Mouse (Mus musculus) G1E-ER4 (cell line): Measurements from ENCODE around the gene Bfsp1. TPM values are rescaled to one million over a fixed set of nuclear protein-coding genes. Genes with fewer than 3 reads are reported as not detected.

ENCODE experiments used
- GATA1 ChIP-seq: IDR thresholded peaks from one replicate; pipeline ENCODE4 v1.8.0; 2012; ENCODE audit warnings: low read length, inconsistent platforms
- polyA plus RNA-seq: library from polyadenylated mRNA; stranded (reverse); fragments of >175 nt; gene quantifications from 2 replicates; pipeline ENCODE4 v1.2.3, GENCODE M21; 2012

Bfsp1 gene
- polyA plus RNA-seq, 1 experiment = not detected

GRCm38 (mm10) chr2:143876026-143876425 is 13.1 kb upstream of the Bfsp1 start:
- TF ChIP-seq GATA1 = no peak

- no peak for TF ChIP-seq GATA1
Observed at GRCm38 (mm10) chr2:143870936-143871688, 8.1 kb upstream of the Bfsp1 start.

- no peak for TF ChIP-seq GATA1
Observed at GRCm38 (mm10) chr2:143867326-143867725, 4.4 kb upstream of the Bfsp1 start.

- no peak for TF ChIP-seq GATA1
Observed at GRCm38 (mm10) chr2:143864600-143864999, 1.6 kb upstream of the Bfsp1 start.

GRCm38 (mm10) chr2:143859166-143859565 is 3.8 kb downstream of the Bfsp1 start:
- TF ChIP-seq GATA1 = no peak

GRCm38 (mm10) chr2:143853447-143853846 is 9.5 kb downstream of the Bfsp1 start:
- no peak for TF ChIP-seq GATA1

GRCm38 (mm10) chr2:143852295-143853275 is 10.4 kb downstream of the Bfsp1 start:
- TF ChIP-seq GATA1 = no peak

- no peak for TF ChIP-seq GATA1
Observed at GRCm38 (mm10) chr2:143851354-143852221, 11.4 kb downstream of the Bfsp1 start.

GRCm38 (mm10) chr2:143847291-143847690 is 15.7 kb downstream of the Bfsp1 start:
- TF ChIP-seq GATA1 = no peak

- no peak for TF ChIP-seq GATA1
Observed at GRCm38 (mm10) chr2:143846799-143847198, 16.2 kb downstream of the Bfsp1 start.

- TF ChIP-seq GATA1 = no peak
Observed at GRCm38 (mm10) chr2:143844779-143845178, 18.2 kb downstream of the Bfsp1 start.

- no peak for TF ChIP-seq GATA1
Observed at GRCm38 (mm10) chr2:143841536-143841935, 21.4 kb downstream of the Bfsp1 start.

- no peak for TF ChIP-seq GATA1
Observed at GRCm38 (mm10) chr2:143840895-143841294, 22.1 kb downstream of the Bfsp1 start.

- TF ChIP-seq GATA1 = no peak
Observed at GRCm38 (mm10) chr2:143839458-143839857, 23.5 kb downstream of the Bfsp1 start.

GRCm38 (mm10) chr2:143838698-143839097 is 24.3 kb downstream of the Bfsp1 start:
- TF ChIP-seq GATA1 = no peak

GRCm38 (mm10) chr2:143837291-143837701 is 25.7 kb downstream of the Bfsp1 start:
- TF ChIP-seq GATA1 = no peak
